Mouse (Mus musculus): ENCODE results near the gene Iqcd. TPM values are rescaled to one million over a fixed set of nuclear protein-coding genes. Genes with fewer than 3 reads are reported as not detected.

Gene Iqcd
- total and polyA plus RNA-seq, 2 experiments, result 0.09 to 0.22 TPM

- DNase-seq (ENCODE audit: extremely low read depth, low read depth, low spot score), result no peak
- WGBS, result 82% methylated on average over 25 of the region's 25 CpGs
- H3K9ac ChIP-seq (ENCODE audit: low read depth, low read length), result no peak overlapping the region
Measured at GRCm38 (mm10) chr5:120606590-120607200, 17.9 kb downstream of the Iqcd start.

GRCm38 (mm10) chr5:120607335-120607734, 18.5 kb downstream of the Iqcd start:
- no peak overlapping the region for H3K4me3 ChIP-seq (ENCODE audit: insufficient read depth, low read depth, low read length)
- H3K9ac ChIP-seq (ENCODE audit: low read depth, low read length), result no peak overlapping the region
- no peaks in the 10 kb centered on the region for H3K27me3 ChIP-seq (ENCODE audit: control insufficient read depth, insufficient read depth, low read length)
- WGBS, result 71% methylated on average over 3 of the region's 3 CpGs
- TF ChIP-seq CTCF (IDR thresholded peaks at IDR 0.05; ENCODE audit: low read depth, low read length), result no peak
- no peak for TF ChIP-seq POLR2A (IDR thresholded peaks at IDR 0.05; ENCODE audit: extremely low read depth, insufficient read depth, low read length)
- peaks cover 4% of the 10 kb centered on the region; the same call in 1 of the 2 replicates for H3K79me2 ChIP-seq (ENCODE audit: control insufficient read depth, insufficient read depth, low read length)
- no peaks in the 10 kb centered on the region for H3K36me3 ChIP-seq (ENCODE audit: control insufficient read depth, insufficient read depth, low read length)
- no peak for DNase-seq (ENCODE audit: extremely low read depth, low read depth, low spot score)
- peaks cover 10% of the 10 kb centered on the region for H3K4me1 ChIP-seq (ENCODE audit: control insufficient read depth, insufficient read depth, low read length)
- H3K27ac ChIP-seq (replicated peaks; ENCODE audit: insufficient read depth, low read depth, low read length), result no peak overlapping the region

More at GRCm38 (mm10) chr5:120606590-120607200, 17.9 kb downstream of the Iqcd start:
- Histone ChIP-seq H3K36me3 (ENCODE audit: control insufficient read depth, insufficient read depth, low read length) (no peaks in the 10 kb centered on the region), H3K4me3 (ENCODE audit: insufficient read depth, low read depth, low read length) (no peak overlapping the region), H3K27me3 (ENCODE audit: control insufficient read depth, insufficient read depth, low read length) (no peaks in the 10 kb centered on the region), H3K79me2 (ENCODE audit: control insufficient read depth, insufficient read depth, low read length) (peaks cover 4% of the 10 kb centered on the region; the same call in 1 of the 2 replicates), H3K4me1 (ENCODE audit: control insufficient read depth, insufficient read depth, low read length) (peaks cover 9% of the 10 kb centered on the region), H3K27ac (replicated peaks; ENCODE audit: insufficient read depth, low read depth, low read length) (no peak overlapping the region)
- TF ChIP-seq POLR2A (IDR thresholded peaks at IDR 0.05; ENCODE audit: extremely low read depth, insufficient read depth, low read length) (no peak), CTCF (IDR thresholded peaks at IDR 0.05; ENCODE audit: low read depth, low read length) (no peak)

GRCm38 (mm10) chr5:120609246-120609775, 20.5 kb downstream of the Iqcd start:
- DNase-seq (ENCODE audit: extremely low read depth, low read depth, low spot score), result no peak
- 89% methylated on average over 16 of the region's 16 CpGs for WGBS
- Histone ChIP-seq H3K4me3 (ENCODE audit: insufficient read depth, low read depth, low read length) (no peak overlapping the region), H3K79me2 (ENCODE audit: control insufficient read depth, insufficient read depth, low read length) (peaks cover 4% of the 10 kb centered on the region; the same call in 1 of the 2 replicates), H3K9ac (ENCODE audit: low read depth, low read length) (no peak overlapping the region), H3K27me3 (ENCODE audit: control insufficient read depth, insufficient read depth, low read length) (no peaks in the 10 kb centered on the region), H3K36me3 (ENCODE audit: control insufficient read depth, insufficient read depth, low read length) (no peaks in the 10 kb centered on the region), H3K4me1 (ENCODE audit: control insufficient read depth, insufficient read depth, low read length) (peaks cover 14% of the 10 kb centered on the region), H3K27ac (replicated peaks; ENCODE audit: insufficient read depth, low read depth, low read length) (no peak overlapping the region)
- TF ChIP-seq CTCF (IDR thresholded peaks at IDR 0.05; ENCODE audit: low read depth, low read length), result no peak
- no peak for TF ChIP-seq POLR2A (IDR thresholded peaks at IDR 0.05; ENCODE audit: extremely low read depth, insufficient read depth, low read length)

GRCm38 (mm10) chr5:120610906-120611305, 22.1 kb downstream of the Iqcd start:
- TF ChIP-seq CTCF (IDR thresholded peaks at IDR 0.05; ENCODE audit: low read depth, low read length) (no peak), POLR2A (IDR thresholded peaks at IDR 0.05; ENCODE audit: extremely low read depth, insufficient read depth, low read length) (no peak)
- 84% methylated on average over 5 of the region's 5 CpGs for WGBS
- Histone ChIP-seq H3K27ac (replicated peaks; ENCODE audit: insufficient read depth, low read depth, low read length) (no peak overlapping the region), H3K4me1 (ENCODE audit: control insufficient read depth, insufficient read depth, low read length) (peaks cover 9% of the 10 kb centered on the region), H3K4me3 (ENCODE audit: insufficient read depth, low read depth, low read length) (no peak overlapping the region), H3K9ac (ENCODE audit: low read depth, low read length) (no peak overlapping the region), H3K79me2 (ENCODE audit: control insufficient read depth, insufficient read depth, low read length) (peaks cover 12% of the 10 kb centered on the region; the same call in 1 of the 2 replicates), H3K27me3 (ENCODE audit: control insufficient read depth, insufficient read depth, low read length) (no peaks in the 10 kb centered on the region), H3K36me3 (ENCODE audit: control insufficient read depth, insufficient read depth, low read length) (no peaks in the 10 kb centered on the region)
- DNase-seq (ENCODE audit: extremely low read depth, low read depth, low spot score), result no peak

- H3K4me3 ChIP-seq (ENCODE audit: insufficient read depth, low read depth, low read length), result peak overlapping the region; percentile 5; the same call in 1 of the 2 replicates
- H3K4me1 ChIP-seq (ENCODE audit: control insufficient read depth, insufficient read depth, low read length), result peaks cover 9% of the 10 kb centered on the region
- no peak for DNase-seq (ENCODE audit: extremely low read depth, low read depth, low spot score)
- WGBS, result 36% methylated on average over 8 of the region's 8 CpGs
- peak overlapping the region; percentile 15; the same call in 1 of the 2 replicates for H3K9ac ChIP-seq (ENCODE audit: low read depth, low read length)
- peaks cover 16% of the 10 kb centered on the region; the same call in 1 of the 2 replicates for H3K79me2 ChIP-seq (ENCODE audit: control insufficient read depth, insufficient read depth, low read length)
- no peak overlapping the region for H3K27ac ChIP-seq (replicated peaks; ENCODE audit: insufficient read depth, low read depth, low read length)
- TF ChIP-seq POLR2A (IDR thresholded peaks at IDR 0.05; ENCODE audit: extremely low read depth, insufficient read depth, low read length) (no peak), CTCF (IDR thresholded peaks at IDR 0.05; ENCODE audit: low read depth, low read length) (no peak)
- no peaks in the 10 kb centered on the region for H3K27me3 ChIP-seq (ENCODE audit: control insufficient read depth, insufficient read depth, low read length)
- H3K36me3 ChIP-seq (ENCODE audit: control insufficient read depth, insufficient read depth, low read length), result no peaks in the 10 kb centered on the region
Measured at GRCm38 (mm10) chr5:120611416-120611815, 22.6 kb downstream of the Iqcd start.

- TF ChIP-seq CTCF (IDR thresholded peaks at IDR 0.05; ENCODE audit: low read depth, low read length) (no peak), POLR2A (IDR thresholded peaks at IDR 0.05; ENCODE audit: extremely low read depth, insufficient read depth, low read length) (no peak)
- H3K79me2 ChIP-seq (ENCODE audit: control insufficient read depth, insufficient read depth, low read length), result peaks cover 16% of the 10 kb centered on the region; the same call in 1 of the 2 replicates
- WGBS, result under 1% methylated on average over 22 of the region's 22 CpGs
- peak within 1 kb of the TSS; percentile 83 for H3K27ac ChIP-seq (replicated peaks; ENCODE audit: insufficient read depth, low read depth, low read length)
- peak within 1 kb of the TSS; percentile 81 for H3K9ac ChIP-seq (ENCODE audit: low read depth, low read length)
- H3K4me1 ChIP-seq (ENCODE audit: control insufficient read depth, insufficient read depth, low read length), result peaks cover 9% of the 10 kb centered on the region
- no peaks in the 10 kb centered on the region for H3K27me3 ChIP-seq (ENCODE audit: control insufficient read depth, insufficient read depth, low read length)
- peak within 1 kb of the TSS; percentile 82 for H3K4me3 ChIP-seq (ENCODE audit: insufficient read depth, low read depth, low read length)
- no peak for DNase-seq (ENCODE audit: extremely low read depth, low read depth, low spot score)
- no peaks in the 10 kb centered on the region for H3K36me3 ChIP-seq (ENCODE audit: control insufficient read depth, insufficient read depth, low read length)
Measured at GRCm38 (mm10) chr5:120612442-120612821, 23.6 kb downstream of the Iqcd start, which contains the start of the genes Rita1 and Ddx54. TSS of gene Rita1 (minus strand) at chr5:120612589. TSS of gene Ddx54 (plus strand) at chr5:120612739.
